Mouse (Mus musculus): Measurements from ENCODE around the gene Gtf2a1l. TPM values are rescaled to one million over a fixed set of nuclear protein-coding genes. Genes with fewer than 3 reads are reported as not detected.

Gene Gtf2a1l
- polyA plus RNA-seq, 1 experiment from 2014 or later: 0.31 TPM

- 88% methylated on average over 8 of the region's 8 CpGs for WGBS
Measured at GRCm38 (mm10) chr17:88749646-88750045, 81.2 kb downstream of the Gtf2a1l start.

DNA sequence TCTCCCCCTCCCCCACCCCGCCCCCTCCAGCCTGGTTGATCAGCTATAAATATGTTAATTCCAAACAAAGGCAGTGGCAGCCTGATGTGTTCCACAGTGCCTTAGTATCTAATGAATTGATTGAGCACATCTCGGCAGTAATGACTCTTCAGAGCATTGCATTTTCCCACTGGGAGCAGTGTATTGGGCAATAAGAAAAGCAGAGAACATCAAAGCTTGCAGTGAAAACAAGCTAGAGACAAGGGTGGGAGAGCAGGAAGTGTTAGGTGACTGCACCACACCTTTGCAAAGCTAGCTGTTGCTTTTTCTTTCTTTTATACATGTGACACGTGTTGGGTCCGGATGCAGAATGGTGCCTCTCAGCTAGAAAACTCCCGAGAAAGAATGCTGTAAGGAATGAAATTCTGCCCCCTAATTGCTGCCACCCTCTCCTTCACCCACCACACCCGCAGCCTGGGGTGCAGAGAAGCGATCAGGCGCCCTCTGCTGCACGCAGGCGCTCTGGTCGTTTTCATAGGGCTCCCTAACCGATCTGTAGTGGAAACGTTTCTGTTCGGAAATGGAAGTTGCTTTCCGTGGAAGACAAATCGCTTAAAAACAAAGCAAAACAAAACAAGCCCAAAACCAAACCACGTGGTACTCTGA is 84.5 kb downstream of the Gtf2a1l start:
- DNase-seq (ENCODE audit: low spot score): peak; percentile 68
- no peak overlapping the region for H3K4me3 ChIP-seq (ENCODE audit: low read depth, low read length)
- no peak overlapping the region for H3K9ac ChIP-seq (ENCODE audit: low read length)
- H3K27me3 ChIP-seq (ENCODE audit: control insufficient read depth, insufficient read depth, low read length): no peaks in the 10 kb centered on the region
- H3K9me3 ChIP-seq (ENCODE audit: control insufficient read depth, low read length): no peaks in the 10 kb centered on the region
- no peaks in the 10 kb centered on the region for H3K36me3 ChIP-seq (ENCODE audit: control insufficient read depth, insufficient read depth, low read length)
- 7% methylated on average over 17 of the region's 17 CpGs for WGBS
- peak; percentile 77 for ATAC-seq (ENCODE audit: insufficient read depth, low FRiP score, low TSS enrichment)
- peak overlapping the region; percentile 17; the same call in 1 of the 2 replicates for H3K4me2 ChIP-seq (ENCODE audit: low read depth)
- H3K4me1 ChIP-seq (ENCODE audit: control insufficient read depth, insufficient read depth, low read length): peaks cover 16% of the 10 kb centered on the region; the same call in 1 of the 2 replicates
- H3K27ac ChIP-seq (ENCODE audit: low read depth, low read length): 0 out of 2 replicates have a peak overlapping the region, but pooled peaks have one; percentile 29

More at GRCm38 (mm10) chr17:88749646-88750045, 81.2 kb downstream of the Gtf2a1l start:
- Histone ChIP-seq H3K4me2 (ENCODE audit: low read depth) (no peak overlapping the region), H3K27ac (ENCODE audit: low read depth, low read length) (no peak overlapping the region), H3K9ac (ENCODE audit: low read length) (no peak overlapping the region), H3K36me3 (ENCODE audit: control insufficient read depth, insufficient read depth, low read length) (no peaks in the 10 kb centered on the region), H3K27me3 (ENCODE audit: control insufficient read depth, insufficient read depth, low read length) (no peaks in the 10 kb centered on the region), H3K9me3 (ENCODE audit: control insufficient read depth, low read length) (no peaks in the 10 kb centered on the region), H3K4me1 (ENCODE audit: control insufficient read depth, insufficient read depth, low read length) (peaks cover 15% of the 10 kb centered on the region; the same call in 1 of the 2 replicates), H3K4me3 (ENCODE audit: low read depth, low read length) (no peak overlapping the region)
- DNase-seq (ENCODE audit: low spot score): no peak
- ATAC-seq (ENCODE audit: insufficient read depth, low FRiP score, low TSS enrichment): no peak

- DNase-seq (ENCODE audit: low spot score) (peak; percentile 30), ATAC-seq (ENCODE audit: insufficient read depth, low FRiP score, low TSS enrichment) (peak; percentile 18)
- Histone ChIP-seq H3K9me3 (ENCODE audit: control insufficient read depth, low read length) (no peaks in the 10 kb centered on the region), H3K27ac (ENCODE audit: low read depth, low read length) (0 out of 2 replicates have a peak overlapping the region, but pooled peaks have one; percentile 29), H3K36me3 (ENCODE audit: control insufficient read depth, insufficient read depth, low read length) (no peaks in the 10 kb centered on the region), H3K4me1 (ENCODE audit: control insufficient read depth, insufficient read depth, low read length) (peaks cover 16% of the 10 kb centered on the region; the same call in 1 of the 2 replicates), H3K9ac (ENCODE audit: low read length) (0 out of 2 replicates have a peak overlapping the region, but pooled peaks have one; percentile 18), H3K4me2 (ENCODE audit: low read depth) (no peak overlapping the region; the same call in 1 of the 2 replicates), H3K27me3 (ENCODE audit: control insufficient read depth, insufficient read depth, low read length) (no peaks in the 10 kb centered on the region), H3K4me3 (ENCODE audit: low read depth, low read length) (no peak overlapping the region)
- 35% methylated on average over 12 of the region's 12 CpGs for WGBS
Measured at GRCm38 (mm10) chr17:88753472-88753857, 85.0 kb downstream of the Gtf2a1l start.

GRCm38 (mm10) chr17:88755776-88756175 is 87.3 kb downstream of the Gtf2a1l start:
- DNase-seq (ENCODE audit: low spot score) (no peak), ATAC-seq (ENCODE audit: insufficient read depth, low FRiP score, low TSS enrichment) (no peak)
- Histone ChIP-seq H3K27ac (ENCODE audit: low read depth, low read length) (no peak overlapping the region), H3K4me1 (ENCODE audit: control insufficient read depth, insufficient read depth, low read length) (peaks cover 16% of the 10 kb centered on the region; the same call in 1 of the 2 replicates), H3K4me2 (ENCODE audit: low read depth) (no peak overlapping the region), H3K9ac (ENCODE audit: low read length) (no peak overlapping the region), H3K36me3 (ENCODE audit: control insufficient read depth, insufficient read depth, low read length) (no peaks in the 10 kb centered on the region), H3K4me3 (ENCODE audit: low read depth, low read length) (no peak overlapping the region), H3K27me3 (ENCODE audit: control insufficient read depth, insufficient read depth, low read length) (no peaks in the 10 kb centered on the region), H3K9me3 (ENCODE audit: control insufficient read depth, low read length) (no peaks in the 10 kb centered on the region)
- 77% methylated on average over 6 of the region's 6 CpGs for WGBS

GRCm38 (mm10) chr17:88758003-88758437 is 89.6 kb downstream of the Gtf2a1l start:
- H3K9ac ChIP-seq (ENCODE audit: low read length): no peak overlapping the region
- no peak overlapping the region for H3K4me2 ChIP-seq (ENCODE audit: low read depth)
- 25% methylated on average over 9 of the region's 9 CpGs for WGBS
- DNase-seq (ENCODE audit: low spot score) (peak; percentile 42), ATAC-seq (ENCODE audit: insufficient read depth, low FRiP score, low TSS enrichment) (peak; percentile 36)
- no peaks in the 10 kb centered on the region for H3K36me3 ChIP-seq (ENCODE audit: control insufficient read depth, insufficient read depth, low read length)
- H3K4me1 ChIP-seq (ENCODE audit: control insufficient read depth, insufficient read depth, low read length): peaks cover 19% of the 10 kb centered on the region
- H3K27me3 ChIP-seq (ENCODE audit: control insufficient read depth, insufficient read depth, low read length): no peaks in the 10 kb centered on the region
- no peaks in the 10 kb centered on the region for H3K9me3 ChIP-seq (ENCODE audit: control insufficient read depth, low read length)
- H3K27ac ChIP-seq (ENCODE audit: low read depth, low read length): no peak overlapping the region
- H3K4me3 ChIP-seq (ENCODE audit: low read depth, low read length): no peak overlapping the region

DNA sequence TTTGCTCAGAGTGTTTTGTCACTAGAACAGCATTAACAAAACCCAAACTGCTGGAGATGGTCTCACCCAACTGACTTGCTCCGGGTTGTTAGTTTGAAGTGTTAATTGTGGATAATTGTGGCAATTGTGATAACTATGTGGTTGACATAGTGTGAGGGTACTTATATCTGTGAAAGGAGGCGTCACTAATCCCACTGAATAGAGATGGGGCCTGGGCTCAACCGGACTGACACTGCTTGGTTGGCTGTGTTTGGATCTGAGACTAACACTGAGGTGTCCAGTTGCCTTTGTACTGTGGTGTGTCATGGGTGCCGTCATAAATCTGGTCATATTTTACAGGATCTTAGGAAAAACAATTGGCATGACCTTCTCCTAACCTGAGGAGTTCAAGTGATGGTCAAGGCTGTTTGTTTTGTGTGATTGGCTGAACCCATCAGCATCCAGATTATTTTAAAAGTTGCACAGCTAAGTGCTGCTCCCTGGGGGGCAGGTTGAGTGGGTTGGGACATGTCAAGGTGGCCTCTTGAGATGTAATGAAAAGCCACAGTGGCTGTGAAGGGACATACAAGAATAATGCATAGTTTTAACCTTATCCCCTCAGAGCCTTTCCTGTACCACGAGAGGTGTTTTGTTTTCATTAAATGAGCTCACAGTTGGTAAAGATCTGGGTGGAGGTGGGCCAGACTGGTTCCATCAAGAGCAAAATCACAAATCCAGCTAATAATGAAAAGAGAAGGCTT is 95.1 kb downstream of the Gtf2a1l start:
- peak; percentile 55 for DNase-seq (ENCODE audit: low spot score)
- no peaks in the 10 kb centered on the region for H3K36me3 ChIP-seq (ENCODE audit: control insufficient read depth, insufficient read depth, low read length)
- WGBS: 12% methylated on average over 5 of the region's 5 CpGs
- peak; percentile 71 for ATAC-seq (ENCODE audit: insufficient read depth, low FRiP score, low TSS enrichment)
- peaks cover 10% of the 10 kb centered on the region; the same call in 1 of the 2 replicates for H3K4me1 ChIP-seq (ENCODE audit: control insufficient read depth, insufficient read depth, low read length)
- no peaks in the 10 kb centered on the region for H3K27me3 ChIP-seq (ENCODE audit: control insufficient read depth, insufficient read depth, low read length)
- H3K4me3 ChIP-seq (ENCODE audit: low read depth, low read length): no peak overlapping the region
- no peak overlapping the region for H3K27ac ChIP-seq (ENCODE audit: low read depth, low read length)
- no peak overlapping the region for H3K9ac ChIP-seq (ENCODE audit: low read length)
- no peaks in the 10 kb centered on the region for H3K9me3 ChIP-seq (ENCODE audit: control insufficient read depth, low read length)
- no peak overlapping the region for H3K4me2 ChIP-seq (ENCODE audit: low read depth)

- ATAC-seq (ENCODE audit: insufficient read depth, low FRiP score, low TSS enrichment) (peak; percentile 89), DNase-seq (ENCODE audit: low spot score) (peak; percentile 72)
- 15% methylated on average over 3 of the region's 3 CpGs for WGBS
- no peak overlapping the region for H3K4me2 ChIP-seq (ENCODE audit: low read depth)
- H3K27me3 ChIP-seq (ENCODE audit: control insufficient read depth, insufficient read depth, low read length): no peaks in the 10 kb centered on the region
- H3K27ac ChIP-seq (ENCODE audit: low read depth, low read length): no peak overlapping the region
- no peak overlapping the region for H3K4me3 ChIP-seq (ENCODE audit: low read depth, low read length)
- H3K9me3 ChIP-seq (ENCODE audit: control insufficient read depth, low read length): no peaks in the 10 kb centered on the region
- H3K4me1 ChIP-seq (ENCODE audit: control insufficient read depth, insufficient read depth, low read length): peaks cover 10% of the 10 kb centered on the region; the same call in 1 of the 2 replicates
- H3K36me3 ChIP-seq (ENCODE audit: control insufficient read depth, insufficient read depth, low read length): no peaks in the 10 kb centered on the region
- H3K9ac ChIP-seq (ENCODE audit: low read length): no peak overlapping the region
Measured at GRCm38 (mm10) chr17:88764136-88764485, 95.7 kb downstream of the Gtf2a1l start.
